Comparison of ENCODE assay signal across 19 mouse cellular contexts in genomic region chr2:109986036-109986785, GRCm38 (mm10). TPM values are rescaled to one million over a fixed set of nuclear protein-coding genes. Genes with fewer than 3 reads are reported as not detected.
DNase-seq lines count a peak whose midpoint lies in the region; ATAC-seq and TF ChIP-seq lines count a peak whose summit lies in the region.
"Had no signal": no experiment of that assay in that cellular context is flagged by ENCODE, and none has a peak within 500 bp of the region (broad histone marks: within the 10 kb centered on the region; RNA-seq: fewer than 3 reads in every experiment).

No protein-coding gene starts in this region.

- no peak for TF ChIP-seq CTCF in liver, adult 2 months (IDR thresholded peaks at IDR 0.05; ENCODE audit: low read depth, low read length)

- H3K4me2 ChIP-seq in intestine, embryonic 14.5 days (ENCODE audit: low read length): no peak overlapping the region
- no peak overlapping the region for H3K4me2 ChIP-seq in intestine, embryonic 15.5 days (replicated peaks)
- no peak overlapping the region for H3K4me2 ChIP-seq in liver, embryonic 12.5 days
- H3K4me2 ChIP-seq in limb, embryonic 15.5 days: no peak overlapping the region
- H3K4me2 ChIP-seq: liver, embryonic 13.5 days; midbrain, embryonic 13.5 days; neural tube, embryonic 12.5 days had no signal

- DNase-seq in frontal cortex, postnatal 36 days (ENCODE audit: low spot score in 2 of 2): no peak
- no peak for DNase-seq in intestine, embryonic 14.5 days (ENCODE audit: low spot score)
- peak; percentile 85 for DNase-seq in liver, adult 2 months (ENCODE audit: extremely low read depth, low read depth, low spot score)
- DNase-seq in thymus, adult 18-20 months: no peak
- DNase-seq: adrenal gland, postnatal 10 days; cerebellum, adult 9-11 months; heart, postnatal 36 days; liver, embryonic 13.5 days had no signal

- H3K27me3 ChIP-seq in intestine, embryonic 14.5 days (replicated peaks; ENCODE audit: control insufficient read depth, insufficient read depth, low read length): no peaks in the 10 kb centered on the region
- no peaks in the 10 kb centered on the region for H3K27me3 ChIP-seq in intestine, embryonic 15.5 days (replicated peaks)
- no peaks in the 10 kb centered on the region for H3K27me3 ChIP-seq in liver, adult 2 months (ENCODE audit: control insufficient read depth, insufficient read depth, low read length)
- no peaks in the 10 kb centered on the region for H3K27me3 ChIP-seq in liver, embryonic 12.5 days (replicated peaks)
- H3K27me3 ChIP-seq in limb, embryonic 15.5 days: no peaks in the 10 kb centered on the region
- H3K27me3 ChIP-seq: midbrain, embryonic 13.5 days; neural tube, embryonic 12.5 days; Patski had no signal

- no peaks in the 10 kb centered on the region for H3K9me3 ChIP-seq in intestine, embryonic 14.5 days (ENCODE audit: control insufficient read depth, low read length)
- no peaks in the 10 kb centered on the region for H3K9me3 ChIP-seq in intestine, embryonic 15.5 days
- no peaks in the 10 kb centered on the region for H3K9me3 ChIP-seq in liver, embryonic 12.5 days (replicated peaks)
- H3K9me3 ChIP-seq in limb, embryonic 15.5 days: no peaks in the 10 kb centered on the region
- H3K9me3 ChIP-seq: forebrain, embryonic 10.5 days; liver, embryonic 13.5 days; midbrain, embryonic 13.5 days; neural tube, embryonic 12.5 days had no signal

- ATAC-seq in frontal cortex, adult (ENCODE audit: low TSS enrichment): peak; percentile 43
- ATAC-seq in intestine, embryonic 14.5 days (replicated peaks; ENCODE audit: low FRiP score, low TSS enrichment, low read depth): no peak
- no peak for ATAC-seq in intestine, embryonic 15.5 days
- no peak for ATAC-seq in liver, embryonic 12.5 days
- ATAC-seq in limb, embryonic 15.5 days (ENCODE audit: insufficient number of reproducible peaks, low FRiP score, low TSS enrichment, low read depth): no peak
- ATAC-seq: CD4-positive, CD25-positive, alpha-beta regulatory T cell, adult 4 months; hindbrain, embryonic 16.5 days; midbrain, embryonic 13.5 days; Patski had no signal

- H3K4me1 ChIP-seq in intestine, embryonic 14.5 days (replicated peaks; ENCODE audit: control insufficient read depth, insufficient read depth, low read length): peaks cover 65% of the 10 kb centered on the region
- peaks cover 29% of the 10 kb centered on the region for H3K4me1 ChIP-seq in intestine, embryonic 15.5 days (replicated peaks)
- H3K4me1 ChIP-seq in liver, adult 2 months (ENCODE audit: control insufficient read depth, insufficient read depth, low read length): peaks cover 38% of the 10 kb centered on the region
- H3K4me1 ChIP-seq in liver, embryonic 12.5 days: peaks cover 51% of the 10 kb centered on the region
- peaks cover 36% of the 10 kb centered on the region for H3K4me1 ChIP-seq in limb, embryonic 15.5 days

- 40% methylated on average over 11 of the region's 11 CpGs for WGBS in intestine, embryonic 14.5 days
- WGBS in intestine, embryonic 15.5 days: 38% methylated on average over 11 of the region's 11 CpGs
- 61% methylated on average over 11 of the region's 11 CpGs for WGBS in liver, adult 2 months
- WGBS in liver, embryonic 12.5 days (ENCODE audit: insufficient replicate concordance): 79% methylated on average over 11 of the region's 11 CpGs
- 56% methylated on average over 11 of the region's 11 CpGs for WGBS in limb, embryonic 15.5 days

- peak overlapping the region; percentile 30; the same call in 1 of the 2 replicates for H3K27ac ChIP-seq in intestine, embryonic 14.5 days (ENCODE audit: low read depth)
- no peak overlapping the region for H3K27ac ChIP-seq in intestine, embryonic 15.5 days
- peak overlapping the region; percentile 96 for H3K27ac ChIP-seq in liver, adult 2 months (replicated peaks; ENCODE audit: insufficient read depth, low read depth, low read length)
- H3K27ac ChIP-seq in liver, embryonic 12.5 days: no peak overlapping the region
- 0 out of 2 replicates have a peak overlapping the region, but pooled peaks have one; percentile 38 for H3K27ac ChIP-seq in limb, embryonic 15.5 days
- H3K27ac ChIP-seq: forebrain, embryonic 10.5 days; layer of hippocampus, adult 2 months; midbrain, embryonic 13.5 days; neural tube, embryonic 12.5 days had no signal

- peaks cover 4% of the 10 kb centered on the region; the same call in 1 of the 2 replicates for H3K36me3 ChIP-seq in intestine, embryonic 14.5 days (ENCODE audit: control insufficient read depth, insufficient read depth, low read length)
- H3K36me3 ChIP-seq in intestine, embryonic 15.5 days: no peaks in the 10 kb centered on the region
- 0 out of 2 replicates have a peak, but pooled peaks cover 1% of the 10 kb centered on the region for H3K36me3 ChIP-seq in liver, adult 2 months (ENCODE audit: control insufficient read depth, insufficient read depth, low read length)
- no peaks in the 10 kb centered on the region for H3K36me3 ChIP-seq in liver, embryonic 12.5 days
- no peaks in the 10 kb centered on the region for H3K36me3 ChIP-seq in limb, embryonic 15.5 days
- H3K36me3 ChIP-seq: forebrain, embryonic 10.5 days; liver, embryonic 13.5 days; midbrain, embryonic 13.5 days; neural tube, embryonic 12.5 days had no signal

- H3K79me2 ChIP-seq in liver, adult 2 months (ENCODE audit: control insufficient read depth, insufficient read depth, low read length): peaks cover 24% of the 10 kb centered on the region

- no peak overlapping the region for H3K4me3 ChIP-seq in intestine, embryonic 14.5 days (ENCODE audit: low read depth, low read length)
- no peak overlapping the region for H3K4me3 ChIP-seq in intestine, embryonic 15.5 days (replicated peaks)
- no peak overlapping the region for H3K4me3 ChIP-seq in liver, adult 2 months (ENCODE audit: insufficient read depth, low read depth, low read length)
- no peak overlapping the region for H3K4me3 ChIP-seq in liver, embryonic 12.5 days
- H3K4me3 ChIP-seq in limb, embryonic 15.5 days: no peak overlapping the region
- H3K4me3 ChIP-seq: forebrain, embryonic 10.5 days; layer of hippocampus, adult 2 months; liver, embryonic 13.5 days; midbrain, embryonic 13.5 days; neural tube, embryonic 12.5 days had no signal

- no peak for TF ChIP-seq POLR2A in liver, adult 2 months (IDR thresholded peaks at IDR 0.05; ENCODE audit: extremely low read depth, insufficient read depth, low read length)

- no peak overlapping the region for H3K9ac ChIP-seq in intestine, embryonic 14.5 days (ENCODE audit: low read length)
- no peak overlapping the region for H3K9ac ChIP-seq in intestine, embryonic 15.5 days
- peak overlapping the region; percentile 14; the same call in 1 of the 2 replicates for H3K9ac ChIP-seq in liver, adult 2 months (ENCODE audit: low read depth, low read length)
- no peak overlapping the region for H3K9ac ChIP-seq in liver, embryonic 12.5 days
- no peak overlapping the region for H3K9ac ChIP-seq in limb, embryonic 15.5 days
- H3K9ac ChIP-seq: liver, embryonic 13.5 days; midbrain, embryonic 13.5 days; neural tube, embryonic 12.5 days had no signal

RNA-seq across cellular contexts. Expression of gene Ccdc34, which starts 31.4 kb away (rescaled TPM):
- 54.7 and 58.7 TPM in 2 replicates for polyA plus RNA-seq in intestine, embryonic 14.5 days (2014; fragmentation: Nextera tagmentation; extraction: Ambion mirVana)
- 45.8 and 51.1 TPM in 2 replicates for polyA plus RNA-seq in intestine, embryonic 15.5 days (2015; fragmentation: Nextera tagmentation; extraction: Ambion mirVana)
- total RNA-seq in liver, adult 2 months (2014; rRNA removed): 1.1 and 1.4 TPM in 2 replicates
- 0.61 and 0.66 TPM in 2 replicates for polyA plus RNA-seq in liver, adult 2 months (2012; rRNA removed)
- 26.8 and 28.3 TPM in 2 replicates for polyA plus RNA-seq in liver, embryonic 12.5 days (2016; fragmentation: Nextera tagmentation; extraction: Ambion mirVana)
- 35.5 and 38.5 TPM in 2 replicates for polyA plus RNA-seq in limb, embryonic 15.5 days (2015; fragmentation: Nextera tagmentation; extraction: Ambion mirVana)

Comparison
In these comparisons a context has a peak if more than half of its experiments do, and no peak if none do; other contexts are left out.
1. H3K27ac ChIP-seq: peak in intestine, embryonic 14.5 days (single experiment), liver, adult 2 months (single experiment) and limb, embryonic 15.5 days (single experiment); none in intestine, embryonic 15.5 days (single experiment) and liver, embryonic 12.5 days (single experiment).
2. RNA of gene Ccdc34, which starts 31.4 kb away (polyA plus RNA-seq): 54.7 to 58.7 TPM in intestine, embryonic 14.5 days, 45.8 to 51.1 TPM in intestine, embryonic 15.5 days, 35.5 to 38.5 TPM in limb, embryonic 15.5 days and 26.8 to 28.3 TPM in liver, embryonic 12.5 days; 0.61 to 0.66 TPM in liver, adult 2 months; every median in the first group is over 10 times any median in the second.